Mouse (Mus musculus) MEL (cell line): ENCODE results near the gene Pold3.

Source experiments
- CTCF ChIP-seq, 3 experiments: IDR thresholded peaks in 2 of 3; conservative IDR thresholded peaks in 1 of 3; 2 replicates each; pipeline ENCODE4 v1.5.1; 2011 to 2012; ENCODE audit warnings: low read length in 3 of 3, low read depth in 2 of 3, mild to moderate bottlenecking in 2 of 3, improper control_type of control experiment in 1 of 3, inconsistent platforms in 1 of 3, mixed read lengths in 1 of 3, moderate library complexity in 1 of 3; ENCODE audit not compliant: control insufficient read depth in 1 of 3, insufficient read depth in 1 of 3, poor library complexity in 1 of 3, severe bottlenecking in 1 of 3
- ELF1 ChIP-seq: IDR thresholded peaks from 2 replicates; pipeline ENCODE4 v1.6.1; 2014; ENCODE audit warnings: low read depth, mild to moderate bottlenecking, inconsistent platforms, low read length, improper control_type of control experiment, moderate library complexity
- ETS1 ChIP-seq: IDR thresholded peaks from 2 replicates; pipeline ENCODE4 v1.6.1; 2012; ENCODE audit warnings: low read depth, mild to moderate bottlenecking, inconsistent platforms, low read length, improper control_type of control experiment, moderate library complexity
- POLR2A ChIP-seq, 2 experiments: IDR thresholded peaks; 2 replicates each; pipeline ENCODE4 v1.6.1; 2011 to 2012; ENCODE audit warnings: low read length in 2 of 2, mild to moderate bottlenecking in 2 of 2, control low read depth in 1 of 2, improper control_type of control experiment in 1 of 2, low read depth in 1 of 2, moderate library complexity in 1 of 2; ENCODE audit not compliant: control insufficient read depth in 1 of 2, insufficient read depth in 1 of 2, poor library complexity in 1 of 2
- TBP ChIP-seq: IDR thresholded peaks from 2 replicates; pipeline ENCODE4 v1.8.0; 2011; ENCODE audit warnings: low read depth, low read length, improper control_type of control experiment
- UBTF ChIP-seq: IDR thresholded peaks from 2 replicates; pipeline ENCODE4 v1.6.1; 2012; ENCODE audit warnings: low read depth, mild to moderate bottlenecking, inconsistent platforms, low read length, improper control_type of control experiment, moderate library complexity, borderline replicate concordance; ENCODE audit not compliant: insufficient read depth
- ZNF384 ChIP-seq: IDR thresholded peaks from 2 replicates; pipeline ENCODE4 v1.6.1; 2012; ENCODE audit warnings: low read depth, mild to moderate bottlenecking, inconsistent platforms, low read length, improper control_type of control experiment

DNA sequence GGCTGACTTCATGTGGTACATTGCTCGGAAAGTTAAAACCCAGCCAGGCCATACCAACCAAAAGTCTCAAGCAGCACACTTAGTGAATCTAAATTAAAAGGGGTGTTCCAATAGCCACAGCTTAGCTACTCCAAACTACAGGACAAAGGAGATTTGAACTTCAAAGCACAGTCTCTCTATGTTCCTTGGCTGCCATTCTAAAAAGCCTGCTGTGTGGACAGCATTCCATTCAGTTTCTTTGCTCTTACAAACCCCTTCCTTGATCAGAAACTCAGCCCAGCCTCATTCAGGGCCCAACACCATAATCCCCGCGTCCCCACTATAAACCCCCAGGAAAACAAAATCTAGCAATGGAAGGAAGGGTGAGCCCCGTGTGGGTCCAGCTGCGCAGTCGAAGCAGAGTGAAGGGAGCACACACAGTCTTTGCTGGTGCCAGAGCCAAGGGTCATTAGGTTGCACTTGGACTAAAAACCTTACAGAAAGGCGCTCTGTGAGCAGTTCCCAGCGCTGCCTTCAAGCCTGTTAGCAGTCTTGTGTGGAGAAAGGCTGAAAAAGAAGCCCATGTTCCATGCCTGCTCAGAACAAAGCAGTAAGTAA lies 35.1 kb downstream of the Pold3 start:
- no peak for TF ChIP-seq ETS1
- TF ChIP-seq CTCF (IDR thresholded peaks at IDR 0.05 in 2 of 3, conservative IDR thresholded peaks at IDR 0.05 in 1 of 3; ENCODE audit: control insufficient read depth in 1 of 3, insufficient read depth in 1 of 3, low read depth in 2 of 3, low read length in 3 of 3, poor library complexity in 1 of 3, severe bottlenecking in 1 of 3), result no peak
- TF ChIP-seq TBP, result no peak
- no peak for TF ChIP-seq ELF1
- TF ChIP-seq POLR2A (IDR thresholded peaks at IDR 0.05; ENCODE audit: control insufficient read depth in 1 of 2, insufficient read depth in 1 of 2, low read depth in 1 of 2, low read length in 2 of 2, poor library complexity in 1 of 2), result no peak
- TF ChIP-seq UBTF, result no peak
- no peak for TF ChIP-seq ZNF384
